Comparison of ENCODE assay signal across 10 mouse cellular contexts in genomic region chr5:114413067-114413735, GRCm38 (mm10). TPM values are rescaled to one million over a fixed set of nuclear protein-coding genes. Genes with fewer than 3 reads are reported as not detected.
DNase-seq lines count a peak whose midpoint lies in the region; ATAC-seq and TF ChIP-seq lines count a peak whose summit lies in the region.
"Had no signal": no experiment of that assay in that cellular context is flagged by ENCODE, and none has a peak within 500 bp of the region (broad histone marks: within the 10 kb centered on the region; RNA-seq: fewer than 3 reads in every experiment).

No protein-coding gene starts in this region.

- H3K27me3 ChIP-seq in intestine, embryonic 14.5 days (replicated peaks; ENCODE audit: control insufficient read depth, insufficient read depth, low read length) = no peaks in the 10 kb centered on the region
- no peaks in the 10 kb centered on the region for H3K27me3 ChIP-seq in intestine, postnatal 0 days (replicated peaks; ENCODE audit: control insufficient read depth, insufficient read depth, low read length)
- no peaks in the 10 kb centered on the region for H3K27me3 ChIP-seq in heart, embryonic 12.5 days (replicated peaks)
- H3K27me3 ChIP-seq in stomach, embryonic 14.5 days (ENCODE audit: control insufficient read depth, insufficient read depth, low read length) = no peaks in the 10 kb centered on the region
- no peaks in the 10 kb centered on the region for H3K27me3 ChIP-seq in thymus, adult 2 months (ENCODE audit: control insufficient read depth, insufficient read depth, low read length)
- H3K27me3 ChIP-seq: embryonic facial prominence, embryonic 12.5 days had no signal

- no peak for TF ChIP-seq POLR2A in thymus, adult 2 months (IDR thresholded peaks at IDR 0.05; ENCODE audit: control insufficient read depth, extremely low read depth, insufficient read depth, low read length, poor library complexity)

- peak; percentile 41; the same call in 1 of the 2 replicates for ATAC-seq in intestine, embryonic 14.5 days (replicated peaks; ENCODE audit: low FRiP score, low TSS enrichment, low read depth)
- ATAC-seq in intestine, postnatal 0 days = no peak
- ATAC-seq in heart, embryonic 12.5 days (ENCODE audit: insufficient number of reproducible peaks, low FRiP score) = peak; percentile 26; the same call in 1 of the 2 replicates
- ATAC-seq in stomach, embryonic 14.5 days (ENCODE audit: insufficient number of reproducible peaks, insufficient read depth, low FRiP score, low read depth) = peak; percentile 29; the same call in 1 of the 2 replicates

- no peak overlapping the region for H3K4me3 ChIP-seq in intestine, embryonic 14.5 days (ENCODE audit: low read depth, low read length)
- no peak overlapping the region for H3K4me3 ChIP-seq in intestine, postnatal 0 days (ENCODE audit: low read depth, low read length)
- no peak overlapping the region for H3K4me3 ChIP-seq in heart, embryonic 12.5 days
- no peak overlapping the region for H3K4me3 ChIP-seq in stomach, embryonic 14.5 days (ENCODE audit: low read depth, low read length)
- H3K4me3 ChIP-seq in thymus, adult 2 months (ENCODE audit: control insufficient read depth, insufficient read depth, low read length) = no peak overlapping the region
- H3K4me3 ChIP-seq: embryonic facial prominence, embryonic 12.5 days; limb, embryonic 10.5 days had no signal

- H3K4me1 ChIP-seq in intestine, embryonic 14.5 days (replicated peaks; ENCODE audit: control insufficient read depth, insufficient read depth, low read length) = no peaks in the 10 kb centered on the region; the same call in 1 of the 2 replicates
- no peaks in the 10 kb centered on the region for H3K4me1 ChIP-seq in intestine, postnatal 0 days (replicated peaks; ENCODE audit: control insufficient read depth, insufficient read depth, low read length)
- peaks cover 22% of the 10 kb centered on the region for H3K4me1 ChIP-seq in heart, embryonic 12.5 days (replicated peaks)
- H3K4me1 ChIP-seq in stomach, embryonic 14.5 days (ENCODE audit: control insufficient read depth, insufficient read depth, low read length) = no peaks in the 10 kb centered on the region
- no peaks in the 10 kb centered on the region for H3K4me1 ChIP-seq in thymus, adult 2 months (replicated peaks; ENCODE audit: control insufficient read depth, insufficient read depth, low read length)
- H3K4me1 ChIP-seq: embryonic facial prominence, embryonic 12.5 days; limb, embryonic 10.5 days had no signal

- H3K27ac ChIP-seq in intestine, embryonic 14.5 days (ENCODE audit: low read depth) = no peak overlapping the region
- H3K27ac ChIP-seq in intestine, postnatal 0 days (ENCODE audit: low read depth, low read length) = no peak overlapping the region
- 0 out of 2 replicates have a peak overlapping the region, but pooled peaks have one; percentile 37 for H3K27ac ChIP-seq in heart, embryonic 12.5 days (ENCODE audit: poor library complexity, severe bottlenecking)
- H3K27ac ChIP-seq in stomach, embryonic 14.5 days (ENCODE audit: low read length) = no peak overlapping the region
- H3K27ac ChIP-seq in thymus, adult 2 months (ENCODE audit: control insufficient read depth, insufficient read depth, low read length) = no peak overlapping the region
- H3K27ac ChIP-seq: limb, embryonic 10.5 days had no signal

- no peaks in the 10 kb centered on the region for H3K9me3 ChIP-seq in intestine, embryonic 14.5 days (ENCODE audit: control insufficient read depth, low read length)
- H3K9me3 ChIP-seq in intestine, postnatal 0 days (ENCODE audit: control insufficient read depth) = no peaks in the 10 kb centered on the region
- H3K9me3 ChIP-seq in heart, embryonic 12.5 days (replicated peaks) = no peaks in the 10 kb centered on the region
- no peaks in the 10 kb centered on the region for H3K9me3 ChIP-seq in stomach, embryonic 14.5 days (ENCODE audit: control insufficient read depth, low read depth, low read length)
- H3K9me3 ChIP-seq: embryonic facial prominence, embryonic 12.5 days; limb, embryonic 10.5 days had no signal

- no peak overlapping the region for H3K9ac ChIP-seq in intestine, embryonic 14.5 days (ENCODE audit: low read length)
- no peak overlapping the region for H3K9ac ChIP-seq in intestine, postnatal 0 days (ENCODE audit: low read depth, low read length)
- H3K9ac ChIP-seq in heart, embryonic 12.5 days = 0 out of 2 replicates have a peak overlapping the region, but pooled peaks have one; percentile 28
- H3K9ac ChIP-seq in stomach, embryonic 14.5 days (replicated peaks; ENCODE audit: low read depth, low read length) = no peak overlapping the region
- H3K9ac ChIP-seq: embryonic facial prominence, embryonic 12.5 days had no signal

- TF ChIP-seq CTCF in intestine, postnatal 0 days (IDR thresholded peaks at IDR 0.05; ENCODE audit: low read depth) = no peak
- no peak for TF ChIP-seq CTCF in thymus, adult 2 months (IDR thresholded peaks at IDR 0.05; ENCODE audit: borderline replicate concordance, control insufficient read depth, extremely low read depth, insufficient read depth, low read length, poor library complexity)

- DNase-seq in intestine, embryonic 14.5 days (ENCODE audit: low spot score) = no peak
- peak; percentile 65 to 87 for DNase-seq in kidney, postnatal 25 days
- DNase-seq in thymus, adult 2 months = no peak
- DNase-seq in spleen, adult 18-20 months = no peak
- DNase-seq in cerebellum, postnatal 14 days = no peak

- H3K4me2 ChIP-seq in intestine, embryonic 14.5 days (ENCODE audit: low read length) = no peak overlapping the region
- no peak overlapping the region for H3K4me2 ChIP-seq in intestine, postnatal 0 days (replicated peaks; ENCODE audit: low read depth)
- no peak overlapping the region for H3K4me2 ChIP-seq in heart, embryonic 12.5 days
- H3K4me2 ChIP-seq in stomach, embryonic 14.5 days (replicated peaks; ENCODE audit: low read depth, low read length) = no peak overlapping the region
- H3K4me2 ChIP-seq: embryonic facial prominence, embryonic 12.5 days had no signal

- 54% methylated on average over 16 of the region's 16 CpGs for WGBS in intestine, embryonic 14.5 days
- 57% methylated on average over 16 of the region's 16 CpGs for WGBS in intestine, postnatal 0 days
- 39% methylated on average over 16 of the region's 16 CpGs for WGBS in heart, embryonic 12.5 days
- WGBS in stomach, embryonic 14.5 days = 43% methylated on average over 16 of the region's 16 CpGs
- WGBS in thymus, adult 2 months = 94% methylated on average over 16 of the region's 16 CpGs

- peaks cover 97% of the 10 kb centered on the region for H3K36me3 ChIP-seq in intestine, embryonic 14.5 days (ENCODE audit: control insufficient read depth, insufficient read depth, low read length)
- H3K36me3 ChIP-seq in intestine, postnatal 0 days (ENCODE audit: control insufficient read depth, insufficient read depth) = peaks cover 100% of the 10 kb centered on the region
- H3K36me3 ChIP-seq in heart, embryonic 12.5 days = peaks cover 90% of the 10 kb centered on the region
- H3K36me3 ChIP-seq in stomach, embryonic 14.5 days (ENCODE audit: control insufficient read depth, insufficient read depth, low read length) = peaks cover 83% of the 10 kb centered on the region
- H3K36me3 ChIP-seq in thymus, adult 2 months (ENCODE audit: control insufficient read depth, insufficient read depth, low read length) = peaks cover 86% of the 10 kb centered on the region

RNA-seq across cellular contexts. Expression of gene Mmab, which starts 30.7 kb away (rescaled TPM):
- 34.3 and 35.6 TPM in 2 replicates for polyA plus RNA-seq in intestine, embryonic 14.5 days (2014; fragmentation: Nextera tagmentation; extraction: Ambion mirVana)
- 7.3 and 8.0 TPM in 2 replicates for polyA plus RNA-seq in intestine, postnatal 0 days (2015; fragmentation: Nextera tagmentation; extraction: Ambion mirVana)
- 27.8 and 29.2 TPM in 2 replicates for polyA plus RNA-seq in heart, embryonic 12.5 days (2016; fragmentation: Nextera tagmentation; extraction: Ambion mirVana)
- polyA plus RNA-seq in stomach, embryonic 14.5 days (2014; fragmentation: Nextera tagmentation; extraction: Ambion mirVana) = 27.8 and 30.5 TPM in 2 replicates
- polyA plus RNA-seq in thymus, adult 2 months (2012; rRNA removed) = 13.5 and 15.1 TPM in 2 replicates

RNA-seq across cellular contexts. Expression of gene Mvk, which starts 30.9 kb away (rescaled TPM):
- polyA plus RNA-seq in intestine, embryonic 14.5 days (2014; fragmentation: Nextera tagmentation; extraction: Ambion mirVana) = 70.0 and 78.4 TPM in 2 replicates
- polyA plus RNA-seq in intestine, postnatal 0 days (2015; fragmentation: Nextera tagmentation; extraction: Ambion mirVana) = 13.8 and 14.4 TPM in 2 replicates
- 23.3 and 24.3 TPM in 2 replicates for polyA plus RNA-seq in heart, embryonic 12.5 days (2016; fragmentation: Nextera tagmentation; extraction: Ambion mirVana)
- polyA plus RNA-seq in stomach, embryonic 14.5 days (2014; fragmentation: Nextera tagmentation; extraction: Ambion mirVana) = 62.7 and 69.8 TPM in 2 replicates
- polyA plus RNA-seq in thymus, adult 2 months (2012; rRNA removed) = 20.8 and 25.9 TPM in 2 replicates

RNA-seq across cellular contexts. Expression of gene Ube3b, which starts 32.8 kb away (rescaled TPM):
- 49.0 and 51.8 TPM in 2 replicates for polyA plus RNA-seq in intestine, embryonic 14.5 days (2014; fragmentation: Nextera tagmentation; extraction: Ambion mirVana)
- 23.0 and 24.8 TPM in 2 replicates for polyA plus RNA-seq in intestine, postnatal 0 days (2015; fragmentation: Nextera tagmentation; extraction: Ambion mirVana)
- 57.0 and 63.3 TPM in 2 replicates for polyA plus RNA-seq in heart, embryonic 12.5 days (2016; fragmentation: Nextera tagmentation; extraction: Ambion mirVana)
- polyA plus RNA-seq in stomach, embryonic 14.5 days (2014; fragmentation: Nextera tagmentation; extraction: Ambion mirVana) = 46.3 and 51.6 TPM in 2 replicates
- polyA plus RNA-seq in thymus, adult 2 months (2012; rRNA removed) = 123 and 133 TPM in 2 replicates

RNA-seq across cellular contexts. Expression of gene Kctd10, which starts 32.9 kb away (rescaled TPM):
- polyA plus RNA-seq in intestine, embryonic 14.5 days (2014; fragmentation: Nextera tagmentation; extraction: Ambion mirVana) = 116 and 131 TPM in 2 replicates
- polyA plus RNA-seq in intestine, postnatal 0 days (2015; fragmentation: Nextera tagmentation; extraction: Ambion mirVana) = 112 and 118 TPM in 2 replicates
- 108 and 111 TPM in 2 replicates for polyA plus RNA-seq in heart, embryonic 12.5 days (2016; fragmentation: Nextera tagmentation; extraction: Ambion mirVana)
- polyA plus RNA-seq in stomach, embryonic 14.5 days (2014; fragmentation: Nextera tagmentation; extraction: Ambion mirVana) = 111 and 125 TPM in 2 replicates
- 76.3 and 87.7 TPM in 2 replicates for polyA plus RNA-seq in thymus, adult 2 months (2012; rRNA removed)

Comparison
In these comparisons a context has a peak if more than half of its experiments do, and no peak if none do; other contexts are left out.
1. DNase-seq: peak in kidney, postnatal 25 days (2 of 2); none in intestine, embryonic 14.5 days (single experiment), thymus, adult 2 months (single experiment), spleen, adult 18-20 months (0 of 2) and cerebellum, postnatal 14 days (0 of 2).